Mouse (Mus musculus) stomach, embryonic 16.5 days (tissue): ENCODE measurements around the gene Prkra. TPM values are rescaled to one million over a fixed set of nuclear protein-coding genes. Genes with fewer than 3 reads are reported as not detected.

ENCODE experiments used
- ATAC-seq: fragments of 200-750 bp; cut with Nextera tagmentation; 2 replicates; pipeline ENCODE4 v1.8.0; 2017; ENCODE audit warnings: moderate number of reproducible peaks, moderate TSS enrichment; ENCODE audit not compliant: insufficient read depth, low FRiP score
- H3K27ac ChIP-seq: fragments of 300-500 bp; sonication (generic); 2 replicates; pipeline ENCODE4 v1.5.1; 2014; ENCODE audit warnings: low read length
- H3K27me3 ChIP-seq: fragments of 300-500 bp; sonication (generic); 2 replicates; pipeline ENCODE4 v1.6.1; 2014; ENCODE audit warnings: low read length, control low read depth, mixed read lengths; ENCODE audit not compliant: control insufficient read depth, insufficient read depth
- H3K36me3 ChIP-seq: fragments of 300-500 bp; sonication (generic); 2 replicates; pipeline ENCODE4 v1.6.1; 2014; ENCODE audit warnings: low read length; ENCODE audit not compliant: control insufficient read depth, insufficient read depth
- H3K4me1 ChIP-seq: fragments of 300-500 bp; sonication (generic); 2 replicates; pipeline ENCODE4 v1.6.1; 2014; ENCODE audit warnings: low read length, control low read depth, mixed read lengths; ENCODE audit not compliant: control insufficient read depth, insufficient read depth
- H3K4me2 ChIP-seq: fragments of 300-500 bp; sonication (generic); 2 replicates; pipeline ENCODE4 v1.6.1; 2014; ENCODE audit warnings: low read depth, low read length, mixed read lengths
- H3K4me3 ChIP-seq: fragments of 300-500 bp; sonication (generic); replicated peaks from 2 replicates; pipeline ENCODE4 v1.5.1; 2014; ENCODE audit warnings: mild to moderate bottlenecking, low read length
- H3K9ac ChIP-seq: fragments of 300-500 bp; sonication (generic); 2 replicates; pipeline ENCODE4 v1.6.1; 2014; ENCODE audit warnings: low read length
- H3K9me3 ChIP-seq: fragments of 300-500 bp; sonication (generic); replicated peaks from 2 replicates; pipeline ENCODE4 v1.6.1; 2016; ENCODE audit warnings: low read length, control low read depth; ENCODE audit not compliant: control insufficient read depth
- WGBS: fragments of 180-500 bp; shearing (Covaris S2); extraction: QIAGEN DNeasy Blood & Tissue Kit; methylation state at CpG from one replicate; pipeline ENCODE4 v1.1.7; 2014; 5-methylcytosine and 5-hydroxymethylcytosine counted together
- polyA plus RNA-seq: library from polyadenylated mRNA; unstranded; fragments of >200 nt; fragmentation: Nextera tagmentation; extraction: Ambion mirVana; gene quantifications from 2 replicates; pipeline ENCODE4 v1.2.1, GENCODE M21; 2015

Prkra gene
- polyA plus RNA-seq, 1 experiment from 2014 or later = 49.2 TPM

DNA sequence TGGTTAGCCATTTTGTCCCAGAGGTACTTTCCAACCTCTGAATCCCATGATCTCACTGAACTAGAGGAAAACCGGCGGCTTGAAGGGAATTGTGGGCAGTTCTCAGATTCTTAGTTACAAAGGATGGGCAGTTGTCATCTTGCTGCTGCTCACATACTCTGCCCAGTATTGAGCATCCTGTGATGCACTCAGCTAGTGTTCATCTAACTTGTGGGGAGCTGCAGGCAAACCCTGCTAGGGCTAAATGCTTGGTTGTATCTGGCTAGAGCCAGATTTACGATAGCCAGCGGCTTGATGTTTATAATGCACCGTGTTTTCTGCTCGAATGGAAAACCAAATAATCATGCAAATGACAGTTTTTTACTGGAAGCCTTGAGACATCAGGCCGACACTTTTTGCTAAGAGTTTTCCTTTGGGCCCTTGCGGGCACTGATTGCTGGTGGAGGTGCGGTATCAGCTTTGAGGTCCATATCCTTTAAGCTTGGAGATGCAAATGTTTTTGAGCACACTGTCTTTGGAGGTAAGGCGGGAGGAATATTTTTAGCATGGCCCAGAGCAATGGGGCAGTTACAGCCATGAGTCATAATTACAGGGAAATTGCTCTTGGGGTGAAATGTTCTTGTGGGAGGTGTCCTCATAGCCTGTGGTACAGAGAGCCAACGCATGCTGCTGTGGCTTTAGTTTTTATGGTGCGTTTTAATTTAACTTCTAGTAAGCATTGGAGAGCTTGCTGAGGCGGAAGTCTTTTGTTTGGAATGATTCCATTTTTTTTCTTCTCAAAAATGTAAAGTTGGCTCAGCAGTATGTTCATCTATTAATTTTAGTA, 28.8 kb upstream of the Prkra start:
- Histone ChIP-seq H3K9me3 (no peaks in the 10 kb centered on the region), H3K9ac (peak overlapping the region; percentile 95; the same call in 1 of the 2 replicates), H3K27ac (no peak overlapping the region), H3K4me2 (peak overlapping the region; percentile 73), H3K4me3 (peak overlapping the region; percentile 89; the same call in 1 of the 2 replicates), H3K36me3 (no peaks in the 10 kb centered on the region), H3K4me1 (peaks cover 11% of the 10 kb centered on the region), H3K27me3 (no peaks in the 10 kb centered on the region)
- WGBS = 56% methylated on average over 13 of the region's 13 CpGs
- no peak for ATAC-seq

DNA sequence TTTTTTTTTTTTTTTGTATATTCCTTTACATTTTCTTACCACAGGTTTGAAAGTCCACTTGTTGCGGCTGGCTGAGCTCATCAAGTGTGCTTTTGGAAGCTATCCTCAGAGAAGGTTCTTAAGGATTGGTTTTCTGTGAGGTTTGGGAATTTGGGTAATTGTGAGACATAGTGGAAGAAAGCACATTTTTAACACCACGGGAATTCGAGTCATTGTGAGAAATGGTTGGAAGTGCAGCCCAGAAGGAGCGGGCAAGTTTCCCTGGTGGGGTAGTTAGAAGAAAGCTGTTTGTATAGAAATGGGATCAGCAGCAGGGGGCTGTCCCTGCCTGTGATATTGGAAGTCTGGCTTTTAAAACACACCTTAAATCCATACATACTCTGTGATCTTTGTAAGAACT, 28.1 kb upstream of the Prkra start:
- Histone ChIP-seq H3K4me2 (peak overlapping the region; percentile 73), H3K27ac (no peak overlapping the region), H3K4me1 (peaks cover 11% of the 10 kb centered on the region), H3K4me3 (peak overlapping the region; percentile 89), H3K36me3 (no peaks in the 10 kb centered on the region), H3K9me3 (no peaks in the 10 kb centered on the region), H3K9ac (peak overlapping the region; percentile 95), H3K27me3 (no peaks in the 10 kb centered on the region)
- 10% methylated on average over 4 of the region's 4 CpGs for WGBS
- ATAC-seq = no peak

DNA sequence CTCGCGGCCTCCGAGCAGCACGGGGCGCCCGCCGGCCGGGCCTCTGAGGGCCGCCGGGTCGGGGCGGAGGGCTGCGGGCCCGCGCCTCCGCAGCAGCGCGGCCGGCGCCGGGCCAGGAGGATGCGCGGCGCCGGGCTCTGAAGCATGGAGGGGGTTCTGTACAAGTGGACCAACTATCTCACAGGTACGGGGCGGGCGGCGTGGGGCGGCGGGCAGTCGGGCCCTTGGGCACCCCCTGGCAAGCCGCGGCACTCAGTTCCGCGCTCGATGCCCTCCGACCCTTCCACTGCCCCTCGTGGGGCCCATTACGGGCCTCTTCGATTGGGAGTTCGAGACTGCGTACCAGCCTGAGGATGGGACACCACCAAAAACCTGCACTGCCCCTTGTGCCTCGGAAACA, 27.6 kb upstream of the Prkra start:
- peaks cover 11% of the 10 kb centered on the region for H3K4me1 ChIP-seq
- 1% methylated on average over 42 of the region's 44 CpGs for WGBS
- ATAC-seq = peak; percentile 17; the same call in 1 of the 2 replicates
- no peaks in the 10 kb centered on the region for H3K9me3 ChIP-seq
- H3K4me3 ChIP-seq = peak overlapping the region; percentile 89
- no peaks in the 10 kb centered on the region for H3K27me3 ChIP-seq
- peak overlapping the region; percentile 79 for H3K27ac ChIP-seq
- H3K4me2 ChIP-seq = peak overlapping the region; percentile 73
- peak overlapping the region; percentile 95 for H3K9ac ChIP-seq
- H3K36me3 ChIP-seq = no peaks in the 10 kb centered on the region

DNA sequence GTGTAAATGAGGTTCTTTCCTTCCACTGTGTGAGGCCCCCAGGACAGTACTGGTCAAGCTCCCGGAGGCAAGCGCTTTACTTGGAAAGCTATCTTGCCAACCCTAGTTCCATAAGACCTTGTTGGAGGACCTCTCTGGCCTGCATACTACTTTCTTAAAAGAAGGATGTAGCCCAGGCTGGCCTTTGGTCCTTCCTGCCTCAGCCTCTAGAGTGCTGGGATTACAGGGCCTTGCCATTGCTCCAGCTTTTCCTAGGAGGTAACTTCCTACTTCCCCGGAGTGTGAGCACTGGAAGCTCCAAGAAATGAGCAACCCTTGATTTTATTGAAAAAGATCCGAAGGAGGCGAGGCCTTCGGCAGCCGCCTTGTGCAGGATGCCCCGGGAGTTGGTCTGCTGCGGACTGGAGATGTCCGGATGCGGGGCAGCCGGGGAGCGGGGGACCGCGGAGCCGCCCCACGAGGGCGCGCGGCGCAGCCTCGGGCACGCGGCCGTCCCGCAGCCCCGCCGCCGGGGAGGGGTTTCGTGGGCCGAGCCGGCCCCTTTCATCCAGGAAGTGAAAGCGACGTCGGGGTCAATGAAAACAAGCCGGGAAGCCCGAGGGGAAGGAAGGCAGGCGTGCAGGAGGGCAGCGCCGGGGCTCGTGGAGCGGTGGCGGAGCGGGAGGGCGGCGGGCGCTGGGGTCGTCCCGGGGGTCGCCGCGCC, 27.1 kb upstream of the Prkra start, which contains the start of gene Plekha3:
Gene Plekha3 (plus strand): TSS at position 557 of the 703 bp plus-strand sequence.
- ATAC-seq = peak; percentile 81
- 5% methylated on average over 45 of the region's 52 CpGs for WGBS
- peak within 1 kb of the TSS; percentile 89 for H3K4me3 ChIP-seq

DNA sequence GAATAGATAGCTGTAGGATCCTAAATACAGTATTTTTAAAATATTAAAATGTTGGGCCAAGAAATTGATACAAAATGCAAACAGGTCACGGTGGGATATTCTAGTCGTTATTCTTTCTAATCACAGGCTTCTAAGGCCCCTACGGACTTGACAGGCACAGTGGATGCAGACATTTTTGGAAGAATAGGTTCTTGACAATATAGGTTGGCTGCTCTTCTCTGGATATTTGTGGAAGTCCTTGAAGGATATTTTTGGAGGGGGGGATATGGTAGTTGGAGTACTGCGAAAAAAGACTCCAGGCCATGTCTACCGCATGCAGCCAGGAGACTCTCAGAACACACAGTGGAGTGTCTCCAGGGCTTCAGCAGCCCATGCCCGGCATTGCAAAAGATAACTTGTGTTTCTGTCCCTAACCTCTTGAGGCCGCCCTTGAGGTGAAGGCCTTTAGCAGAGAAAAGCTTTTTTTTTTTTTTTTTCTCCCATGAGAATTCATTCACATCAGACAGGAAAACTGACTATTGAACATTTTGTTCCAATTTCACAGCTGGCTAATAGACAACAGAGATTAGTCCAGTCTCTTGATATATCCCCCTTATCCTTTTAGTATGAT, 25.8 kb upstream of the Prkra start:
- Histone ChIP-seq H3K9ac (peak overlapping the region; percentile 85; the same call in 1 of the 2 replicates), H3K4me3 (peak overlapping the region; percentile 63), H3K27me3 (no peaks in the 10 kb centered on the region), H3K27ac (peak overlapping the region; percentile 92), H3K4me1 (peaks cover 11% of the 10 kb centered on the region), H3K9me3 (no peaks in the 10 kb centered on the region), H3K4me2 (peak overlapping the region; percentile 79), H3K36me3 (no peaks in the 10 kb centered on the region)
- 44% methylated on average over 7 of the region's 7 CpGs for WGBS
- ATAC-seq = no peak

More for the DNA sequence above, 27.1 kb upstream of the Prkra start, which contains the start of gene Plekha3:
- Histone ChIP-seq H3K4me1 (peaks cover 11% of the 10 kb centered on the region), H3K27ac (peak within 1 kb of the TSS; percentile 79), H3K9ac (peak within 1 kb of the TSS; percentile 95), H3K36me3 (no peaks in the 10 kb centered on the region), H3K9me3 (no peaks in the 10 kb centered on the region), H3K4me2 (peak within 1 kb of the TSS; percentile 73), H3K27me3 (no peaks in the 10 kb centered on the region)

DNA sequence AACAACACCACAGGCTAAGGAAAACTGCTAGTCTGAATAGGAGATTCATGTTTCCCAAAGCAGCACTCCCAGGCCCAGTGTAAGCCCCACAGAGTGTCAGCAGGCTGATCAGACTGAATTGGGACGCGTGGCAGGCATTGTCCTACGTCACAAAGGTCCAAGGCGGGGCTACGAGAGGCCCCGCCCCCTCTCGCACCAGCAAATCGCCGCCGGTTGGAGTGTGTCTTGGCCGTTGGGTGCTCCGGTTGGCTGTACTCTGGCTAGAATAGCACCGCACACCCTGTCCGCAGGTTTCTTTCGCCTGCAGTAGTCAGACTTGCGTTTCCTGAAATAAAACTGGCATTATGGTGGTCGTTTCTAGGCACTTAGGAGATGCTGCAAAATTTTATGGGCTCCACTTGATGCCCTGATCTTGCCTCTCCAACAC, 25.2 kb upstream of the Prkra start, which contains the start of gene Fkbp7:
Gene Fkbp7 (minus strand): TSS at position 151 of the 427 bp plus-strand sequence.
- H3K27me3 ChIP-seq = no peaks in the 10 kb centered on the region
- no peaks in the 10 kb centered on the region for H3K36me3 ChIP-seq
- peak within 1 kb of the TSS; percentile 85 for H3K9ac ChIP-seq
- H3K4me2 ChIP-seq = peak within 1 kb of the TSS; percentile 79
- H3K27ac ChIP-seq = peak within 1 kb of the TSS; percentile 92
- H3K4me3 ChIP-seq = peak within 1 kb of the TSS; percentile 63
- WGBS = under 1% methylated on average over 17 of the region's 17 CpGs
- peaks cover 11% of the 10 kb centered on the region for H3K4me1 ChIP-seq
- H3K9me3 ChIP-seq = no peaks in the 10 kb centered on the region
- peak; percentile 92 for ATAC-seq

DNA sequence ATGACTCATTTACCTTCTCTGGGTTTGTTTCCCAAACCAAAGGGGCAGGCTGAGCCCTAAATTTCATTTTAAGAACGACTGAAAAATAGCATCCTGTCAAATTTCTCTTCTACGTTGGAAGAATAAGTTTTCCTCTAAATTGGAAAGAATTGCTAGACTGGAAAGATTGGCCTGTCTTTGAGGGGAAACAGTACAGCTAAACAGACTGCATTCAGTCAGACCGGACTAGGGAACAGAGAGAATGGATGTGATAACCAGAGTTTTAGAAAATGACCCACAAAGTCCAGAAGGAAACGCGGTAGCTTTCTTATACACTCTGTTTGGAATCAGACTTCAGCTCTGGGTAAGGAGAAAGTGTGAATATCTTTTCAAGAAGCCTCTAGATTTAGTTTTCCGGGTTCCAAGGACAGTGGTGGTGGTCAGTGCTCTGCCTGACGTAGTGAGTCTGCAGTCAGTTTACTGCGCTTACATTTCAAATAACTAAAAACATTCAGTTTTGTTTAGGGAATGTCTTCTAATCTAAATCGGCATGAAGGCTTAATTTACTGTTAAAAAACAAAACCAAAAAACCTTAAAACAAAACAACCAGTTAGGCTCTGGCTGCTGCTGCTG, 24.4 kb upstream of the Prkra start:
- Histone ChIP-seq H3K36me3 (no peaks in the 10 kb centered on the region), H3K9ac (peak overlapping the region; percentile 85), H3K9me3 (no peaks in the 10 kb centered on the region), H3K4me2 (peak overlapping the region; percentile 79), H3K4me1 (peaks cover 11% of the 10 kb centered on the region), H3K4me3 (peak overlapping the region; percentile 63), H3K27me3 (no peaks in the 10 kb centered on the region), H3K27ac (peak overlapping the region; percentile 92)
- 9% methylated on average over 9 of the region's 9 CpGs for WGBS
- no peak for ATAC-seq

DNA sequence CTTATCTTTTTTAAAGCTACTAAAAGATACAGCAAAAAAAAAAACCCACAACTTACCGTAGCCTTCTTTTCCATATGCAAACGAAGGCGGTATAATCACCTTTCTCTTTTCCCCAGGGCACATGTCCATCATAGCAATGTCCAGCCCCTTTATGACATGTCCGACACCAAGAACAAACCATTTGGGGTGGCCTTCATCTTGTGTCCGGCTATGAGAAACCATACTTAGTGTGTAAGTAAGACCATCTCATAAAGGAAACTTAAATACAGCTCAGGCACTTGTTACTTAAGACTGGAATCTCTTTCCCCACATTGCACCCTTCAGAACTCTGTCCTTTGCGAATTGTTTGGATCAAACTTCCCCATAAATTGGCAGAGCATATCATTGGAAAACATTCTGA, 23.8 kb upstream of the Prkra start:
- no peaks in the 10 kb centered on the region for H3K9me3 ChIP-seq
- peaks cover 8% of the 10 kb centered on the region for H3K4me1 ChIP-seq
- H3K27me3 ChIP-seq = no peaks in the 10 kb centered on the region
- H3K27ac ChIP-seq = 0 out of 2 replicates have a peak overlapping the region, but pooled peaks have one; percentile 92
- peak overlapping the region; percentile 85; the same call in 1 of the 2 replicates for H3K9ac ChIP-seq
- ATAC-seq = no peak
- WGBS = 75% methylated on average over 6 of the region's 6 CpGs
- H3K4me3 ChIP-seq = peak overlapping the region; percentile 63
- no peaks in the 10 kb centered on the region for H3K36me3 ChIP-seq
- peak overlapping the region; percentile 79 for H3K4me2 ChIP-seq
